Mouse (Mus musculus) T-helper 17 cell (primary cell): ENCODE results near the gene Gm45713.
"Not testable (repeated sequence)": the region's sequence is repeated elsewhere in the genome, so short reads cannot be mapped to it uniquely, and the experiment has no call there.

ENCODE experiments used
- in situ Hi-C, 2 experiments: fragments of 300-600 bp; cut with MboI, MseI; formaldehyde crosslinking; loops; 1 replicate in 1 of 2; 2 replicates in 1 of 2; pipeline ENCODE4 v1.15.1; 2025; ENCODE audit warnings: high pct_unique_total_duplicates in 2 of 2

Gene Gm45713

DNA sequence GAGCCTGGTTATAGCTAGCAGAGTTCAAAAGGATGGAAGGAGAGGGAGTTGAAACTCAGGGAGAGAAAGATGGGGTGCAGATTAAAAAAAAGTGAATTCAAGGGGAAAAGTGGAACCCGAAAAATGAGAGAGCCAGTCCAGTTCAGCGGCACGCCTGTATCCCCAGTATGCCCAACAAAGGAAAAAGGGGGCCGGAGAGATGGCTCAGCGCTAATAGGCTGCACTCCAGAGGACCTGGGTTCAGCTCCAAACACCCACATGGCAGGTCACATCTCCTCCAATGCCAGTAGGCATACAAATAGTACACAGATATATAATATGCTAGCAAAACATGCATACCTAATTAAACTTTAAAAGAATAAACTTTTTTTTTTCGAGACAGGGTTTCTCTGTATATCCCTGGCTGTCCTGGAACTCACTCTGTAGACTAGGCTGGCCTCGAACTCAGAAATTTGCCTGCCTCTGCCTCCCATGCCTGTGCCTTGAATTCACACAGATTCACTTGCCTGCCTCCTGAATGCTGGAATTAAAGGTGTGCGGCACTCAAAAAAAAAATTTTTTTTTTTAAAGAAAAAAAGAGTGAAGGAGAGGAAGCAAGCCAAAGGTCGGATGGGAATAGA lies 27.1 kb upstream of the Gm45713 start:
- in situ Hi-C loops: no loop called here

DNA sequence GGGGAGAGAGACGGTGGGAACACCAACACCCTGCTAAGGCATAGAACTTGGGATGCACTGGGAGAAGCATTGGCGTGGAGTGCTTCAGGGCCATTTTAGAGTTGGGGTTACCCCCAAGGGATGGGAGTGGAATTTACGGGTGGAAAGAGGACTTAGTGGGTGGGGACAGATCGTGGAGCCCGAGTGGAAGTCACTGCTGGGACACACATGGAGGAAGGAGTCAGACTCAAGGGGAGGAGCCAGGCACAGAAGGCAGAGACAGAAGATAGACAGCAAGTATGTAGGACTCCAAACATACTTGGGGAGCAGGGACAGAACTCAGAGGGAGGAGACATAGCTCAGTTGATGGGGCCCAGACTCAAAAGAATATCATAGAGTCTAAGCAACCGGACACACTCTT lies 26.5 kb upstream of the Gm45713 start:
- in situ Hi-C loops: no loop called here

DNA sequence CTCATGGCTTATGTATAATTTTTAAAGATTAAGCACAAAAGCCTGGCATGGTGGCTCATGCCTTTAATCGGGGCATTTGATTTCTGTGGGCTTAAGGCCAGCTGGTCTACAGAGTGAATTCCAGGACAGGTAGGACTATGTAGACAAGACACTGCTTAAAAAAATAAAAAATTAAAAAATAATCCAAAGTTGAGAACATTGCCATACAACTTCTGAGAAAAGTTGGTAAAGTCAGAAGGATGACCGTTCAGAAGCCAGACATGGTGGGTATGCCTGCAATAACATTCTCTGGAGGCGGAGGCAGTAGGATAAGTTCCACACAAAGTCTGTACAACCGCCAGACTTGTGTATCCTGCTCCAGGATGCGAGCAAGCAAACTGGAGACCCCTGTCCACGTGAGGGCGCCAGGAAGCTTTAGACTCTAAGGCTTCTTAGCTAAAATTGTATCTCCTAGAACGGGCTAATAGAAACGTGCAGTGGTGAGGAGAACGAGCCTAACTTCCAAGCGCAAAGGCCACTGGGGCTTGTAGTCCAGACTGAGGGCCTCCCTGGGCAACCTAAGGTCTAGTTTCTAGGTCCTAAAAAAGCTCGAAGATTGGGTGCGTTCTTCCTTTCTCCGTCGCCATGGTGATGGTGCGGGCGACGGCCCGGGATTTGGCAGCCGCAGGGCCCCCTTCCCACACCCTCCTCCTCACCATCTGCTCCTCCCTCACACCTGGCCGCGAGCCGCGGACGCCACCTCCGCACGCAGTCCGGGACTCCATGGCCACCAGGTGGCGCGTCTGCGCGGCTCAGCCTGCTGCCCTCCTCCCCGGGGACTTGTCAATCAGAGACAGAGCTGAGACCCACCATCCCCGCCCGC lies 25.8 kb upstream of the Gm45713 start:
- in situ Hi-C loops: no loop called here

DNA sequence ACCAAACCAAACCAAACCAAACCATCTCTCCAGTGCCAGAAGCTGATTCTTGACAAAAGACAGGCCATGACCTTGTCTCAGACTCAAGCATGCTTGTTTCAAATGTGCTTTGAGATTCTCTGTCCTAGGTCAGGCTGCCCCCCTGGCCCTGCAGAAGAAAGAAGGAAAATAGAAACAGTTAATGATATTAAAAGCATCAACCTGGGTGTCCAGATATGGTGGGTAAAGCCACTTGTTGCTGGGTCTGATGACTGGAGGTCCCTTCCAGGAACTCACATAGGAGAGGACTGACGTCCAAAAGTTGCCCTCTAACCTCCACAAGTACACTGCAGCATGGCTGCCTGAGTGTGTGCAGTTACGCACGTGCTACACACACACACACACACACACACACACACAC lies 24.8 kb upstream of the Gm45713 start:
- in situ Hi-C loops: no loop called here

DNA sequence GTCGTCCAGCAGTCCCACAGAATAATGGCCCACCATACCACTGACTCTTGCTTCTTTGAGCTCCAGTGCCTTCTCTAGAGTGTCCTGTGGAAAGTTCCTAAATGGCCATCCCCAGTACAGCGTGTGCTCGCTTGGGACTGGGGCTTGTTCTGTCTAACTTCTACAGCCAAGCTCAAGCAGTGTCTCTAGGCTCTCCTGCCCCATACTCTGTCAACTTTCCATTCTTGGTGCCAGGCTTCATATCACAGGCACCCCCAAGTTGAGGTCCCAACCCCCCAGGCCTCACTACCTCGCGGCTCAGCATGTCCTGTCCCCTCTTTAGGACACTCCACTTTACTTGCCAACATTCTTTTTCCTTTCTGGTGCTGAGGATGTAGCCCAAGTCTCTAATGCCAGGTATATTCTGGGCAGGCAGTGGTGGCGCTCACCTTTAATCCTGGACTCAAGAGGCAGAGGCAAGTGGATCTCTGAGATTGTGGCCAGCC lies 24.3 kb upstream of the Gm45713 start:
- in situ Hi-C loops: no loop called here

DNA sequence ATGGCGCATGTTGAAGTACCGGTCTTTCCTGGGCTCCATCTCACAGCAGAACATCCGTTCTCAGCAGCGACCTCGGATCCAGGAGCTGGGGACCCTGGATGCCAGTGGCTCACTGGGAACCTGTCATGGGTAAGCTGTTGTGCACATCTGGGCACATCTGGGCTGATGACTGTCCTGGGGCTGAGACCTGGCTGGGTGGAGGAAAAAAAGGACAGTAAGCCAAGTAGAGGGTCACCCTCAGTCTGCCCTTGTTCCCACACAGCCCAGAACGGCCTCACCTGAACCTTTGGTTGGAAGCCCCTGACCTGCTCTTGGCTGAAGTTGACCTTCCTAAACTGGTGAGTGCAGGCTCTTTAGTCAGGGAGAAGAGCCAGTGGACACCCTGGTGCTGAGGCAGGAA lies 23.0 kb upstream of the Gm45713 start:
- in situ Hi-C loops: no loop called here

DNA sequence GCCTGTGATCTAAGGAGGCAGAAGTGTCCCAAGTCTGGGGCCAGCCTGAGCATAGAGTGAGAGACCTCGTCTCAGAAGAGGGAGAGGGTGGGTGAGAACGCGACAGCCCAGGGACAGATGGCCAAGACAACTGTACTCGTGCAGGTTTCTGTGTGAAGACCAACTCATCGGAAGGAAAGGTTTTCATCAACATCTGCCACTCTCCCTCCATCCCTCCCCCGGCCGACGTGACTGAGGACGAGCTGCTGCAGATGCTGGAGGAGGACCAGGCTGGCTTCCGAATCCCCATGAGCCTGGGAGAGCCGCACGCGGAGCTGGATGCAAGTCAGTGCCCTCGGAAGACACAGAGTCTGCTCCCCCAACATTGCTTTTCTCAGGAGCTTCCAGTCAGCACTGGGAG lies 21.4 kb upstream of the Gm45713 start:
- in situ Hi-C loops: no loop called here

DNA sequence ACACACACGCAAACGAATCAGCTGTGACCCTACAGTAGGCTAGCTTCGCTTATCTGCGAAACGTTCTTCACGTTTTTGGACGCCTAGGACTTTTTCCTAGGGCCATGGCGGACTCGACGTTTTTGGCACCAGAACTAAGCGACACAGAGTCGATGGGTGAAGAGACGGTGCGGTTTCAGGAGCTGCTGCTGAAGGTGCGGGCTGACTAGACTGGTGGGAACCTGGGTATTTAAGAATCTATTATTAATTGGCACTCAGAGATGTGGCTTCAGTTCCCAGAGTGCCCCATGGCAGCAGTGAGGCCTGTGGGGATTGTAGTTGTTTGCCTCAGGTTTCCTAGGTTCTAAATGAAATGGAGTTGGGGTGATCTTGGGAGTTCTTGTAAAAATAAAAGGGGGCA lies 20.2 kb upstream of the Gm45713 start:
- in situ Hi-C loops: no loop called here

DNA sequence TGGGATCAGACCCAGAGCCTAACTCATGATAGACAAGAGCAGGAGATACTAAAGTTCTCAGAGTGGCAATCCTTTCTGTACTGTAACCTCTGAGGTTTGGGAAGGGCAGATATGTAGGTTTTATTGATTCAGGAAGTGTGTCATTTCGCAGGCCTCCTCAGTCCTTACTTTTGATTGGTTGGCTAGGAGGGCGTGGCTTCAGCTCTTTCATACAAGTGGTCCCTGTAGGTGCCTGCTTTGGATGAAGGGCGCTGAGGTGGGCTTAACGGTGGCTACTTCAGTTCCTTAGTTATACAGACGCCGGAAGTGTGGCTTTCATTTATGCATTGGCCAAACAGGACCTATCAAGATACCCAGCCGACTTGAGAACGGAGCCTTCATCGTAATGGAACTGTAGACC lies 19.6 kb upstream of the Gm45713 start:
- in situ Hi-C loops: no loop called here

DNA sequence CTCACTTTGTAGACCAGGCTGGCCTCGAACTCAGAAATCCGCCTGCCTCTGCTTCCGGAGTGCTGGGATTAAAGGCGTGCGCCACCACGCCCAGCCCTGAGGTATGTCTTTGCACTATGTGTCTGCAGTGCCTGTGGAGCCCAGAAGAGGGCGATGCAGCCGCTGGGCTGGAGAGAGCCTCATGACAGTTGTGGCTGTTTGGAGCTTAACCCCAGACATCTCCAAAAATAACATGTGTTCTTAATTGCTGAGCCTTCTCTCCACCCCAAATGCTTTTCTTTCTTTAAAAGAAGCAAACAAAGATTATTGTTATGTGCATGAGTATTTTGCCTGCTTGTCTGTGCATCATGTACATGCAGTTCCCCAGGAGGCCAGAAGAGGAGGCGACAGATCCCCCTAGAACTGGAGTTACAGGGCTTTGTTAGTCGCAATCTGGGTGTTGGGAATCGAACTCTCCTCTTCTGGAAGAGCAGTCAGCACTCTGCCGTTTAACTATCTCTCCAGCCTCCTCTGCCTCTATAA lies 19.0 kb upstream of the Gm45713 start:
- in situ Hi-C loops: no loop called here

DNA sequence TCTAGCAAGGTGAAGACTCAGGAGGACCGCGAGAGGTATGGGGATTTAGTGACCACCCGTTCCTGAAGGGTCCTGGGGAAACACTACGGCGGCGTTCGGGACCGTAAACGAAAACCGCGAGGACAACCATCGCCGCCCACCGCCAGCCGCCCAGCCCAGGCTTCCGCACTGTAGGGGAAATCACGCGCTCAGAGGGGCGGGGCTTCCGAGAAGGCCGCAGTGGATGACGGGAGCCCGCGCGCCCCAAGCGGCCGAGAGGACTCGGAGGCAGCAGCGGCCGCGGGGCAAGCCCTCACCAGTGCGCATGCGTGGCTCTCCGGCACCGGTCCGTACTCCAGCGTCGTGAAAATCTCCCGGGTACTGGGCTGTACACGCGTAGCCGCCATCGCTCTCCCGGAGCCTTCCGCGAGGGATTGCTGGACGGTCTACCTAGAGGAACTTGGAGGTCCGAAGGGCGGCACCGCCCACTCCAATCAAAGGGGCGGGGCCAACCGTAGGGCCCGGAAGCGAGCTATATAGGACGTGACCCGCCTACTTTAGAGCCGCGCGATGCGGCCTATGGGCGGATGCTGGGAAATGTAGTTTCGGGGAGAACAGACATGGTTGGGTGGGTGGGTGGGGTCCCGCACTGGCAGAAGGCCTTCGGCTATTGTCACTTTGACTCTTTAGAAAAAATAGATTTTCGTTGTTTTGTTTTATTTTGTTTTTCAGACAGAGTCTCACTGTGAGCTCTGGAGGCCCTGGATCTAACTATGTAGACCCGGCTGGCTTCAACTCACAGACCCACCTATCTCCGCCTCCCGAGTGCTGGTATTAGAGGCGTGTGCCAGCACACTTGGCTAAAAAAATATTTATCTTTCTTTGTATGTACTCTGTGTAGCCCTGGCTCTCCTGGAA lies 18.3 kb upstream of the Gm45713 start, which contains the start of the genes Pih1d1 and Aldh16a1:
Gene Pih1d1 (plus strand): TSS at position 208 of the 897 bp plus-strand sequence.
Gene Aldh16a1 (minus strand): TSS at position 489 of the 897 bp plus-strand sequence.
- in situ Hi-C loops: no loop called here

DNA sequence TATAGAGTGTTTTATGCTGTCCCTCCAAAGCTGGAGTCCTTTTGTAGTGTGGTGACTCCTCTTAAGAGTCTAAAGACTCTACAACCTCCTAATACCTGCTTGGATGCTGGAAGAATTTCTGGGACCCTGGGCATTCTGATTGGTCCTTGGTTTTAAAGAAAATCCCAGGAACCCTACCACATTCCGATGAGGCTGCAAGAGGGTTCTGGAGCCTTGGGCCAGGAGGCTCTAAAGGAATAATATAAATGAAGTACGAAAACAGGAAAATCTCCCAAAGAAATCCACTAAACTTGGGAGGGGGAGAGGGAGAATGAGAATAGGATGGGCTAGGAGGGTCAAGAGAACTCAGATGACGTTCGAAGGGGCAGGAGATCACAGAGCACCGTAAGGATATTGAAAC lies 17.6 kb upstream of the Gm45713 start:
- in situ Hi-C loops: no loop called here

DNA sequence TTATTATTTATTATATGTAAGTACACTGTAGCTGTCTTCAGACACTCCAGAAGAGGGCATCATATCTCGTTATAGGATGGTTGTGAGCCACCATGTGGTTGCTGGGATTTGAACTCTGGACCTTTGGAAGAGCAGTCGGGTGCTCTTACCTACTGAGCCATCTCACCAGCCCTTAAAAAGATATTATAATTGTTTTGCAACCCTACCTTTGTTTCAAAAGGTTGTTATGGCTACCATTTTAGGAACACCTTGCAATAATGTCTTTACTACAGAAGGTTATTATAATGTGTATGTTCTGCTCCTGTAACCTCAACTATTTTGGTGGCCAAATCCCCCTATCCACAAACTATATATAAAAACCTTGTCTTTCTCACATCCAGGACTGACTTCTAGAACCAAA lies 17.0 kb upstream of the Gm45713 start:
- in situ Hi-C loops: not testable (repeated sequence)

DNA sequence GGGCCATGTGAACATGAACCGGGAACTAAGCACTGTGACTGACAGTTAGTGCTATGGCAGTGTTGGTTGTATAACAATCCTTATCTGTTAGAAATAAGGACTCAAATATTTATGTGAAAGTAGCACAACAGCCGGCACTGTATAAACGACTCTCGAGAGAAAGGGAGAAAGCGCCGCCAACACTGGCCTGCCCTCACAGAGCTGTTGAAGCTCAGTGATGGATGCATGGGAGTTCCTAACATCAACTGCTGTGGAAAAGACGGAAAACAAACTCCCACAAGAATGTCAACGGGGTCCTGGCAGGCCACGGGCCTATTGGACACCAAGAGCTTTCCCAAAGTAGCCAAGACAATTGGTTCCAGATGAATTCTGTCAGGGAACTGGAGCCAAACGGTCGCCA lies 15.3 kb upstream of the Gm45713 start:
- in situ Hi-C loops: no loop called here

DNA sequence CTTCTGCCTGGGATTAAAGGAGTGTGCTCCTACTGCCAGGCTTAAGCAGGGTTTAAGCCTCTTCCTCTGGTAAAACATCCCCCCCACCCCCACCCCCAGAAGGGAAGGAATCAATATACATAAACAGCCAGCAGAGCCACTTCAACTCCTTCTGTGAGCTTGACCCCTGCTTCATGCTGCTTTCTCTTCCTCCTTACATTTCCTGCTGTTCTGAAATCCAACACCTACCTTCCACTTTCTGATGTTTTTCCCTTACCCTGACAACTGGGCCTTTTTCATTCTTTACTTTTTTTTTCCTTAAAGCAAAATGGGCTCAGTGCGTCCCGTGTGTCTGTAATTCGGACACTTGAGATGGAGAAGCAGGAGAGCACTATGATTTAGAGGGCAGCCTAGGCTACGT lies 14.3 kb upstream of the Gm45713 start:
- in situ Hi-C loops: no loop called here

DNA sequence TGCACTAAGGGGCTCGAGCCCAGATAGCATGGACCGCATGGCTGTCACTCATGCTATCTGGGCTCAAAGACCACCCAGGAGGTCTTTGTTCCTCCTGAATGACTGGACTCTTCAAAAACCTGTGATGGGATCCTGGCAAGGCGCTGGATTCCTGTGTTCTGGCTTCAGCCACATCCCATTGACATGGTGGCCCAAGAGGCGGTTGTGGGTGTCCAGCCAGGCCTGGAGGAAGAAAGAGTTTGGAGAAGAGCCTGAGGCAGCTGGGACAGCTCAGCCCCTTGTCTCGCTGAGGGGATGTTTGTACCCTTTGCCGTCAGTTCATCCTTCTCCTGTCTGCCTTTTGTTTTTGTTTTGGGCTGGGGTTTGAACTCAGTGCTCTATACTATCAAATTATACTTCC lies 13.5 kb upstream of the Gm45713 start:
- in situ Hi-C loops: no loop called here

DNA sequence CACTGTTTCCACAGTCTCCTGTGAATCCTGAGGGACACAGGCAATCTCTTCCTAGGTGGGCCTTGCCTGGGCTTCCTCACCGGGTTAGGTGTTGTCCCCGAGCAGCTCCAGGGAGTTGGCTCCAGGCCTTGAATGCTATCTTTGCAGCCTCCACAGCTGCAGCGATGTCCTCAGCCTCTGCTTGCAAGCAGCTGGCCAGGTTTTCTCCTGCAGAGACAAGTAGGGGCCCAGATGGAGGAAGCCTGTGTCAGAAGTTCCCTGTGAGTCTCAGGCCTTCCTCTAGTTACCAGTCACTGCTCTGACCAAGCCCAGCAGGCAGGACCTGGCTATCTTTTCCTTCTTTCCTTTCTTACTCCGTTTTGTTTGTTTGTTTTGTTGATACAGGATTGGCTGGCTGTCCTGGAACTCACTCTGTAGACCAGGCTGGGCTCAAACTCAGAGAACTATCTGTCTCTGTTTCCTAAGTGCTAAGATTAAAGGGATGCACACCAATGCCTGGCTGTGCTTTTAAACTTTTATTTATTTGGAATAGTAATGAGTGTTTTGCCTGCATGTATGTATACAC lies 12.6 kb upstream of the Gm45713 start:
- in situ Hi-C loops: no loop called here

DNA sequence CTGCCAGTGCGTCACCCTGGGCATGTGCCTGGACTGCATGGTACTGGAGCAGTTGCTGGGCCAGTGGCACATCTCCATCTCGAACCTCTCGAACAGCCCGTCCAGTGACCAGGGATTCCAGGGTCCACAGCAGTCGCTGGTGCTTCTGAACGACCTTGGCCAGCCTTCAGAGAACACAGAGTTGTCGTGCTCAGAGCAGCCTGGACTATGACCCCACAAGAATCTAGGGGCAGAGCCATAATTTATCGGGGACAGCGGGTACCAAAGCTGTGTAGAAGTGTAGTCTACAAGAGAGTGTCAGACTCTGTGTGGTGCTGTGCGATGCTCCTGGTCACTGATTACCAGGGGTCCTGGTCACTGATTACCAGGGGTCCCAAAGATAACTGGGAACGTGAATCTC lies 11.9 kb upstream of the Gm45713 start:
- in situ Hi-C loops: no loop called here

DNA sequence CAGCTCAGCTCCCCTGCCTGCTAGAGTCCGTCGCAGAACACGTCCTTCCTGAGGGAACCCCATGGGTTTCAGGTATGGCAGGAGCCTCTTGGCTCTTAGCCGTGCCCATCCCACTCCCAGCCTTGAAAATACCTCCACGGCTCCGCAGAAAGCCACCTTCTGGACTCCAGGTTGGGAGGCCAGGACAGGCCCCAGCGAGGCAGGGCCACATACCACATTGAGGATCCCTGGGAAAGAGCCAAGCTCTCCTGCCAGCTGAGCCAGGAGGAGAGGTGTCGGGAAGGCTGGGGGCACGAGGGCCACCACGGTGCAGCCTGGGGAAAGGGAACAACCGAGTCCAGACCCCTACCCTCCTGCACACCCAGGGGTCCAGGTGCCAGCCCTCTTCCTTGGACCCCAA lies 11.2 kb upstream of the Gm45713 start:
- in situ Hi-C loops: no loop called here

DNA sequence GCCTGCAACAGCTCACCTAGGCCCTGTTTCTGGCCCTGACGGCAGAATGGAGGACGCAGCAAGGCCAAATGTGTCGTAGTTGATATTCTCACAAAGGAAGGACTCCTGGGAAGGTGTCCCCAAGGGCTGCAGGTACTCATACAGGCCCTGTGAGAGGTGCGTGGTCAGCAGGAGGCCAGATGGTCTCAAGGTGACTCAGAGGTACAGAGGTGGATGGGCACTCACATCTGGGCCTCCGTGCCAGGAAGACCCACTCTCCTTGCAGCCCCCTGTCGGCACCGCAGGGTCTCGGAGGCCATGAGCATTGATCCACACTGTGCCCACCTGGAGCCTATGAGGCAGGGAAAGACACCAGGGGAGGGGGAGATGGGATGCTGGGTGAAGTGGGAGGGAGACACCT lies 9.4 kb upstream of the Gm45713 start:
- in situ Hi-C loops: no loop called here

DNA sequence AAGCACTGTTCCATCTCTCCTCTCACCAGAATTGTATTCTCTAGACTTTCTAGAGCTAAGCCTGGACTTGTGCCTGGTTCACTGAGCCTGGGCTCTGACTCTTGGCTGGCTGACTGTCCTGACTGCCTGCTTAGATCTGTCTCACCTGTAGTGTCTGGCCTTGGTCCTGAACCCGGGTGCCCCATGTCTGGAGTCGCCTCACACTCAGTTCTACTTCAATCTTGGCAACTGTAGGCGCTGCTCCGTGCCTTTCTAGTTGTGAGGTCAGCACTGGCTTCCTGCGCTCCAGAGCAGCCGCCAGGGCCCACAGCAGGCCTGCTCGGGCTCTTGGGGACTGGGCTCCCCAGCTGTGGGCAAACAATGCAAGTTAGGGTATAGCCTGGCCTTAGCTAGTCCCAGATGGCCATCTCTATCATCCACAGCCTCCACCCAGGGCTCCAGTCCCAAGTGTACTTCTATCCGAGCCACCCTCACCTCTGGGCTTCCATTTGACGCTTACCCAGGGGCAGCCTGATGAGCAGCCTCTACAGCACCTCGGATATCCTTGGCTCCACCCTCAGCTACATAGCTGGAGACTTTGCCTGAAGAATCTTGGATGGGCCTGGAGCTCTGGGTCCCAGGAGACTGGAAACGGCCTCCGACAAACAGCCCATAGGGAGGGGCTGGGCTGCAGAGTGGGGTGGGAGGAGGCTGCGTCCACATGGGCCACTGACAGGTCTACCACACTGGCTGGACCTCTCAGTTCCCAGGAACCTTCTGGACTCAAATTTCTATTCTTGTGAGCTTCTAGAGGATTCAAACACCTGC lies 8.5 kb upstream of the Gm45713 start:
- in situ Hi-C loops: no loop called here
